In genomic region chr13:29148616-29149015, GRCm38 (mm10) we compare ENCODE assay signal across 24 mouse cellular contexts.
DNase-seq lines count a peak whose midpoint lies in the region; ATAC-seq lines count a peak whose summit lies in the region.
"Had no signal": no experiment of that assay in that cellular context is flagged by ENCODE, and none has a peak within 500 bp of the region (broad histone marks: within the 10 kb centered on the region; RNA-seq: fewer than 3 reads in every experiment).

No protein-coding gene starts in this region.

- no peaks in the 10 kb centered on the region for H3K9me3 ChIP-seq in heart, embryonic 11.5 days (replicated peaks; ENCODE audit: control insufficient read depth, low read length)
- H3K9me3 ChIP-seq: embryonic facial prominence, embryonic 15.5 days; forebrain, embryonic 10.5 days; forebrain, embryonic 15.5 days; heart, embryonic 12.5 days; hindbrain, embryonic 10.5 days; hindbrain, embryonic 15.5 days; kidney, embryonic 15.5 days had no signal

- no peak for ATAC-seq in heart, embryonic 11.5 days (replicated peaks; ENCODE audit: insufficient number of reproducible peaks, low FRiP score, low TSS enrichment)
- ATAC-seq: forebrain, embryonic 15.5 days; intestine, embryonic 16.5 days had no signal

- H3K4me3 ChIP-seq in heart, embryonic 11.5 days (ENCODE audit: low read depth, low read length): no peak overlapping the region
- H3K4me3 ChIP-seq: embryonic facial prominence, embryonic 15.5 days; erythroblast, embryonic 14.5 days; forebrain, embryonic 10.5 days; forebrain, embryonic 15.5 days; gastrocnemius, adult 2 months; heart, embryonic 12.5 days; hindbrain, embryonic 10.5 days; hindbrain, embryonic 15.5 days; kidney, embryonic 15.5 days had no signal

- H3K27me3 ChIP-seq in heart, embryonic 11.5 days (ENCODE audit: control insufficient read depth, insufficient read depth, low read length): no peaks in the 10 kb centered on the region
- H3K27me3 ChIP-seq: embryonic facial prominence, embryonic 15.5 days; forebrain, embryonic 15.5 days; heart, embryonic 12.5 days; hindbrain, embryonic 15.5 days; kidney, embryonic 15.5 days had no signal

- no peak overlapping the region for H3K4me2 ChIP-seq in heart, embryonic 11.5 days
- H3K4me2 ChIP-seq: embryonic facial prominence, embryonic 15.5 days; forebrain, embryonic 15.5 days; heart, embryonic 12.5 days; hindbrain, embryonic 15.5 days; kidney, embryonic 15.5 days had no signal

- peak; percentile 15 for DNase-seq in adrenal gland, postnatal 10 days
- no peak for DNase-seq in adrenal gland, adult 8-10 months
- DNase-seq in 3134 (ENCODE audit: extremely low read depth, insufficient read length, low spot score) (peak; percentile 28), 416B (ENCODE audit: low read depth) (peak; percentile 55), liver (no peak)
- peak; percentile 46 to 51 for DNase-seq in adrenal gland, postnatal 36 days
- DNase-seq: cerebellum, adult 11 months; cerebellum, adult 8-10 months; cerebellum, postnatal 14 days; embryo, embryonic 11 days; gastrocnemius, adult 2 months; gastrocnemius, postnatal 25 days; heart, adult 18-20 months; kidney, adult 2 months had no signal

- 74% methylated on average over 9 of the region's 9 CpGs for WGBS in heart, embryonic 11.5 days (ENCODE audit: insufficient replicate concordance)

- H3K36me3 ChIP-seq in heart, embryonic 11.5 days (ENCODE audit: control insufficient read depth, insufficient read depth, low read length): no peaks in the 10 kb centered on the region
- H3K36me3 ChIP-seq: embryonic facial prominence, embryonic 15.5 days; forebrain, embryonic 10.5 days; forebrain, embryonic 15.5 days; heart, embryonic 12.5 days; hindbrain, embryonic 10.5 days; hindbrain, embryonic 15.5 days; kidney, embryonic 15.5 days had no signal

- H3K4me1 ChIP-seq in heart, embryonic 11.5 days (ENCODE audit: control insufficient read depth, insufficient read depth, low read length): no peaks in the 10 kb centered on the region
- H3K4me1 ChIP-seq: embryonic facial prominence, embryonic 15.5 days; forebrain, embryonic 10.5 days; forebrain, embryonic 15.5 days; heart, embryonic 12.5 days; hindbrain, embryonic 10.5 days; hindbrain, embryonic 15.5 days; kidney, embryonic 15.5 days had no signal

- H3K9ac ChIP-seq in heart, embryonic 11.5 days (ENCODE audit: low read depth, low read length): no peak overlapping the region
- H3K9ac ChIP-seq: embryonic facial prominence, embryonic 15.5 days; forebrain, embryonic 15.5 days; heart, embryonic 12.5 days; hindbrain, embryonic 15.5 days; kidney, embryonic 15.5 days had no signal

- no peak overlapping the region for H3K27ac ChIP-seq in heart, embryonic 11.5 days (ENCODE audit: low read depth, low read length)
- H3K27ac ChIP-seq: embryonic facial prominence, embryonic 15.5 days; forebrain, embryonic 10.5 days; forebrain, embryonic 15.5 days; gastrocnemius, adult 2 months; hindbrain, embryonic 10.5 days; hindbrain, embryonic 15.5 days; kidney, embryonic 15.5 days had no signal

Comparison
In these comparisons a context has a peak if more than half of its experiments do, and no peak if none do; other contexts are left out.
1. DNase-seq: peak in adrenal gland, postnatal 10 days (single experiment), 3134 (single experiment), 416B (single experiment) and adrenal gland, postnatal 36 days (2 of 2); none in adrenal gland, adult 8-10 months (single experiment) and liver (single experiment).